Mouse (Mus musculus) G1E (cell line): ENCODE data around the gene Mdfi. TPM values are rescaled to one million over a fixed set of nuclear protein-coding genes. Genes with fewer than 3 reads are reported as not detected.

Experiments
- ATAC-seq: 2 replicates; pipeline ENCODE4 v1.8.0; 2016; ENCODE audit warnings: mild to moderate bottlenecking; ENCODE audit not compliant: insufficient number of reproducible peaks, poor library complexity, low FRiP score, severe bottlenecking; ENCODE audit errors: extremely low read depth
- DNase-seq: peaks from one replicate; pipeline ENCODE4 v3.0.0; 2012; ENCODE audit warnings: low spot score
- H3K27me3 ChIP-seq: 2 replicates; pipeline ENCODE4 v1.6.1; 2012; ENCODE audit warnings: mild to moderate bottlenecking, low read length, inconsistent platforms; ENCODE audit not compliant: insufficient read depth
- H3K36me3 ChIP-seq: replicated peaks from 2 replicates; pipeline ENCODE3; 2012; ENCODE audit warnings: mild to moderate bottlenecking, inconsistent platforms
- H3K4me1 ChIP-seq: 2 replicates; pipeline ENCODE4 v1.6.1; 2012; ENCODE audit warnings: low read depth, low read length, inconsistent platforms, mixed read lengths; ENCODE audit not compliant: insufficient read depth
- H3K4me3 ChIP-seq: 2 replicates; pipeline ENCODE4 v1.5.1; 2012; ENCODE audit warnings: low read depth, mild to moderate bottlenecking, inconsistent platforms, low read length, moderate library complexity, mixed read lengths
- H3K9me3 ChIP-seq: replicated peaks from 2 replicates; pipeline ENCODE4 v1.6.1; 2012; ENCODE audit warnings: inconsistent platforms
- CTCF ChIP-seq: IDR thresholded peaks from 2 replicates; pipeline ENCODE4 v1.5.1; 2012; ENCODE audit warnings: low read depth, low read length, inconsistent platforms, mixed read lengths
- GATA1 ChIP-seq: IDR thresholded peaks from 2 replicates; pipeline ENCODE4 v1.6.1; 2012; ENCODE audit warnings: borderline replicate concordance, low read length, inconsistent platforms, mixed read lengths
- GATA2 ChIP-seq: IDR thresholded peaks from 2 replicates; pipeline ENCODE4 v1.6.1; 2012; ENCODE audit warnings: low read depth, low read length, inconsistent platforms, borderline replicate concordance
- POLR2AphosphoS5 ChIP-seq: IDR thresholded peaks from 2 replicates; pipeline ENCODE4 v1.6.1; 2012; ENCODE audit warnings: low read depth, low read length, inconsistent platforms; ENCODE audit not compliant: insufficient replicate concordance
- TAL1 ChIP-seq: conservative IDR thresholded peaks from 2 replicates; pipeline ENCODE4 v1.6.1; 2012; ENCODE audit warnings: low read depth, low read length, inconsistent platforms, mixed read lengths
- polyA plus RNA-seq: library from polyadenylated mRNA; stranded (reverse); fragments of >175 nt; gene quantifications from 2 replicates; pipeline ENCODE4 v1.2.3, GENCODE M21; 2012
- total RNA-seq, 2 experiments: library from RNA; stranded (forward) in 1 of 2; stranded (reverse) in 1 of 2; fragments of 200-1000 nt in 1 of 2; fragments of >200 nt in 1 of 2; fragmentation: Nextera tagmentation in 1 of 2; gene quantifications; 2 replicates each; pipeline ENCODE4 v1.2.3; 2014 to 2017

The Mdfi gene
- total and polyA plus RNA-seq, 3 experiments = 0.05 TPM; not detected in 2

DNA sequence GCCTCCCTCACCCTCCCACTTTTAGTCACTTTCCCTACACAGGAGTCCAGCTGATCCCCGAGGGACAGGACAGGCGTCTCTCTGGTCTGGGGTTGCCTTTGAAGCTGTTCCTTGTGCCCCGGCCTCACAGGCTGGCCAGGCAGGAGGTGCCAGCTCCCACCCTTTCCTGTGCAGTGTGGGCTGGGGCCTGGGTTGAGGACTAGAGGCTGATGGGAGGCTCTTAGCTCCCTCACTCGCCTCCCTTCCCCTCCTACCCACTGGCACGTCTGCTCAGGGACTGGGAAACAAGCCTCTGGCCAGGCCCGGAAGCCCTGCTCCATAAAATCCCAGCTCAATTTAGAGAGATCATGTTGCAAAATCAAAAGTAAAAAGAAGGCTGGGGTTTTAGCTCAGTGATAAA is 60.9 kb downstream of the Mdfi start:
- H3K4me1 ChIP-seq = peaks cover 9% of the 10 kb centered on the region
- peaks cover 40% of the 10 kb centered on the region for H3K36me3 ChIP-seq
- DNase-seq = no peak
- H3K4me3 ChIP-seq = no peak overlapping the region
- H3K9me3 ChIP-seq = peaks cover 21% of the 10 kb centered on the region
- no peak for TF ChIP-seq GATA1
- no peak for TF ChIP-seq TAL1
- TF ChIP-seq GATA2 = no peak
- no peak for TF ChIP-seq POLR2AphosphoS5
- TF ChIP-seq CTCF = no peak
- no peaks in the 10 kb centered on the region for H3K27me3 ChIP-seq
- no peak for ATAC-seq

DNA sequence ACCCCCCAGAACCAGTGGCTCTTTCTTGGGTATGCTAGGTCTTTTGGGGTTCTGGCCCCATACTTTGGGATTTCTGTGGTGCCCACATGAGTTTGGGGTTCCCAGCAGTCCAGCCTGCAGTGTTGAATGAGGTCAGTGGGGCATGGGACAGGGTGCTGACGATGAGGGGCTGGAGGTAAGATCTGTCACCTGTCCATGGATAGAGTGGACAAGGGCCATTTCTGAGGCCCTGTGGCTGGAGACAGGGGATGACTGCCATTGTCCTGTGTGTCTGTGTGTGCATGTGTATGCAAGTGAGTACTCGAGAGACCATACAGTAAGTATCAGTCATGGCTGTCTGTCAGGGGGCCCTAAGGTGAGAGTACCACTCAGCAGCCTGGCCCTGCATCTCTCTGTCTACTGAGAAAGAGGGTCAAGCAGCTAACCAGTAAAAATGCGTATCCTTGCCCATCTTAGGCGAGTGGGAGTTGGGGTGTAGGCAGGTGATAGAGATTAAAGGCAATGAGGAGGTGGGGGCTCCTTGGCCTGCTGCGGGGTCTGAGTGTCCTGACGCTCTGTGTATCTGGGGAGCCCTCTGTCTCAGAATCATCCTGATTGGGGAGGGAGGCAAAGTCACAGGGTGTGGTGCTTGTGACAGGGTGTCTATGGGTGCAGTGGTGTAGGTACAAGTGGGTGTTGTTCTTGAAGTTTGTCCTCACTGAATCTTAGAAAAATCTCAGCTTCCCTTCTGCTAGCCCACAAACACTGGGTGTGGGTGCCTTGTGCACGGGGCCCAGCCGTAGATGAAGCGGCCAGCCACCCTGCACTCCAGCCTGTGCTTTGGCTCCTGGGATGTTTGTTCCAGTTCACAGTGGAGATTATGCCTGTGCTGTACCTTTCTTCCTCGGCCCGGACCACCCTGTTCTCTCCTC is 64.8 kb downstream of the Mdfi start:
- no peaks in the 10 kb centered on the region for H3K27me3 ChIP-seq
- peaks cover 21% of the 10 kb centered on the region for H3K9me3 ChIP-seq
- peaks cover 46% of the 10 kb centered on the region for H3K4me1 ChIP-seq
- no peak overlapping the region for H3K4me3 ChIP-seq
- no peak for DNase-seq
- TF ChIP-seq TAL1 (no peak), POLR2AphosphoS5 (no peak), GATA1 (no peak), CTCF (no peak), GATA2 (no peak)
- peaks cover 32% of the 10 kb centered on the region for H3K36me3 ChIP-seq
- no peak for ATAC-seq

DNA sequence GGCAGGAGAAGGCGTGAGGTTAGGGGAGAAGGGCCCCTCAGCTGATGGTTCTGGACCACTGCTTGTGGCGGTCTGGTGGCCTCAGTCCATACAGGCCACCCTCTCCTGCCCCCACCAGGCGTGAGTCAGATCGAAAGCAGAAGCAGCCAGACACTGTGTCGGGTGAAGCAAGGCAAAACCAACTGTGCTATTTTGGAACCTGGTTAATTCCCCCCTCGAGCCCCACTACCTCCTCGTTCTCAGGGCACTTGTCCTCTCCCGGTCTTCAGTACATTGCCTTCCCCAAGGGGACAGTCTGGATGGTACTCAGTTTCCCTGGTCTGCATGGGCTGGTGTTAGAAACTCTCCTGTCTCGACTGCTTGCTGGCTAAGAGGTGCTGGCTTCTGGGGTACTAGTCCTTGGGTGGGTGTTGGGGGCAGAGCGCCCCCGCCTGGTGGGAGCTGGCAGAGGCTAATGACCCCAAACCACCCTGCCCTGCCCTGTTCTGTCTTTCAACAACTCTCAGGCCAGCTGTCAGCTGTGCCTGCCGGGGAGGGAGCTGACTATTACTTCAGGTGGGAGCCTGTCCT is 65.7 kb downstream of the Mdfi start:
- Histone ChIP-seq H3K4me3 (no peak overlapping the region), H3K36me3 (peaks cover 28% of the 10 kb centered on the region), H3K27me3 (no peaks in the 10 kb centered on the region), H3K9me3 (peaks cover 21% of the 10 kb centered on the region), H3K4me1 (peaks cover 48% of the 10 kb centered on the region)
- TF ChIP-seq TAL1 (no peak), GATA1 (no peak), CTCF (peak; percentile 37)
- ATAC-seq (no peak), DNase-seq (peak; percentile 34)

DNA sequence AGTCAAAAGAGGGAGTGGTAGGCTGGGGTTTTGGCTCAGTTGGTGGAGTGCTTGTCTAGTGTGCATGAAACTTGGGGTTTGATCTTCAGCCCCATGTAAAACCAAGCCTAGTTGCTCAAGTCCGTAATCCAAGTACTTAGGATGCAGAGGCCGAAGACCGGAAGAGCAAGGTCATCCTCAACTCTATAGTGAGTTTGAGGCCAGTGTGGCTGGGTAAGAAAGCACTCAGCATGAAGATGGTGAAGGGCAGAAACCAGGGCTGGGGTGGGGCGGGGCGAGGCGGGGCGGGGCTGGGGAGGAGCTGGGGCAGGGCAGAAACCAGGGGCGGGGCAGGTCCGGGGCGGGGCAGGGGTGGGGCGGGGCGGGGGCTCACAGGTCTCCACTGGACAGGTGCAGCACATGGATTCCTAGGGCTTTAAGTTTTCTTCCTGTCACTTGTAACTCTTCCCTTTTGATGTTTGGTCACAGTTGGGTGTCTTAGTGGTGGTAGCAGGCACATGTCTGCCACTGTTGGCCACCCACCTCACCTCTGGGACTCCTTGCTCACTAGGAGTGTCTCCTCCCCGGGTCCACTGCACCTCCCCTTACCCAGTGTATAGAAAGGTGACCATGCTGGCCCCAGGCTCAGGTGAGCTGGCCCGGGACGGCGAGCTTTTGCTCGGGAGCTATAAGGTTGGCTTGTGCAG is 66.9 kb downstream of the Mdfi start:
- H3K27me3 ChIP-seq = no peaks in the 10 kb centered on the region
- DNase-seq (peak; percentile 37), ATAC-seq (no peak)
- H3K9me3 ChIP-seq = peaks cover 18% of the 10 kb centered on the region
- peaks cover 53% of the 10 kb centered on the region for H3K4me1 ChIP-seq
- no peak overlapping the region; the same call in 1 of the 2 replicates for H3K4me3 ChIP-seq
- TF ChIP-seq GATA1 = no peak
- no peak for TF ChIP-seq POLR2AphosphoS5
- TF ChIP-seq GATA2 = no peak
- TF ChIP-seq CTCF = no peak
- no peak for TF ChIP-seq TAL1
- peaks cover 30% of the 10 kb centered on the region for H3K36me3 ChIP-seq

DNA sequence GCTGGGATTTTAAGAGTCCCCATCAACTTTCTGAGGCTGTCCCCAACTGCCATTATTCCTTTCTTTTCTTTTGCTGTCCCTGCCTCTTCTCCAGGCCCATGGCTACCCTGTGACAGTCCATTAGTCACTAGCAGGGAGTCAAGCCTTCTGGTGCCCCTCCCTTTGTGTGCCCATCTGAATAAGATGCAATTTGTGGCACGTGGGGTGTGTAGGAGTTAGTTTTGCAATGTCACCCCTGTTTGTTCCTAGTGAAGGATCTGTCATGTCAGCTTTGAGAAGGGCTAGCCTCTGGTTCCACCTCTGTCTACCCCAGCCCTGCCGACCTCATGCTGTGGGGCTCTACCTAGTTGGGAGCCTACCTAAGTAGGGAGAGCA is 67.4 kb downstream of the Mdfi start:
- peak; percentile 29; the same call in 1 of the 2 replicates for ATAC-seq
- no peak for TF ChIP-seq CTCF
- TF ChIP-seq POLR2AphosphoS5 = no peak
- no peak for TF ChIP-seq GATA2
- no peak for TF ChIP-seq TAL1
- no peak for TF ChIP-seq GATA1
- Histone ChIP-seq H3K4me1 (peaks cover 57% of the 10 kb centered on the region), H3K9me3 (peaks cover 13% of the 10 kb centered on the region), H3K4me3 (no peak overlapping the region; the same call in 1 of the 2 replicates), H3K36me3 (peaks cover 35% of the 10 kb centered on the region), H3K27me3 (no peaks in the 10 kb centered on the region; the same call in 1 of the 2 replicates)
- DNase-seq = no peak

DNA sequence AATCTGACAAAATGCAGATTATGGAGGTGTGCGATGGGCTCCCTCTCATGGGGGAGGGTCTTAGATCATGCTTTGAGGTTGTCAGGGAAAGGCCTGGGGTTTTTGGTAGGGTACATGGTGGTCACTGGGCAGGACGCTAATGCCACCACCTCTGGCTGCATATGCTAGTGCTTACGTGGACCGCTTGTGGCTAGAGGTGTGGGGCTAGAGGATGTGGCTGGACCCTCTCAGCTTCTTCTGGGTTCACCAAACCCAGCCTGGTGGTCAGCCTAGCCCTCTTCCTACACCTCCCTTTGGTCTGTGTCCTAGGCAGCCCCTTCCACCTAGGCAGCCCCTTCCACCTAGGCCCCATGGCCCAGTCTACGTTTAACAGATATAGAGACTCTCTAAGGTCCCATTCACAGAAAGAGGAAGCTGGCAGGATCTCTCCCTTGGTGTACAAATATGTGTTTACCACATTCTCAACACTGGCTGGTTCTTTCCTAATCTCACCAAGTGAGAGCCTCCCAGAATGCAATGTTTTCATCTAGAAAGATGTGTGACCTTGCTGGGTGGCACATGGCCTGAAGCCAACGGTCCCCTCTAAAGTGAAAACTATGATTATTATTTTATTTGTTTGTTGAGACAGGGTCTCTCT is 68.0 kb downstream of the Mdfi start:
- Histone ChIP-seq H3K9me3 (peaks cover 7% of the 10 kb centered on the region), H3K36me3 (peaks cover 34% of the 10 kb centered on the region), H3K27me3 (no peaks in the 10 kb centered on the region; the same call in 1 of the 2 replicates), H3K4me3 (no peak overlapping the region), H3K4me1 (peaks cover 57% of the 10 kb centered on the region)
- DNase-seq (peak; percentile 59), ATAC-seq (peak; percentile 50; the same call in 1 of the 2 replicates)
- TF ChIP-seq GATA1 (no peak), TAL1 (no peak), CTCF (no peak), GATA2 (no peak), POLR2AphosphoS5 (no peak)
